Mouse (Mus musculus): Measurements from ENCODE around the gene Vmn1r231. TPM values are rescaled to one million over a fixed set of nuclear protein-coding genes. Genes with fewer than 3 reads are reported as not detected.

Gene Vmn1r231
- total RNA-seq (2021): not detected

GRCm38 (mm10) chr17:20904991-20905390, at the start of gene Vmn1r231:
Vmn1r231 (minus strand) TSS chr17:20905091.
- no peak for DNase-seq

GRCm38 (mm10) chr17:20946636-20947035, 41.7 kb upstream of the Vmn1r231 start:
- DNase-seq: no peak

- no peak for DNase-seq
Measured at GRCm38 (mm10) chr17:20946026-20946565, 41.2 kb upstream of the Vmn1r231 start.

- peak; percentile 99 for DNase-seq
Measured at GRCm38 (mm10) chr17:20944985-20945891, 40.3 kb upstream of the Vmn1r231 start, which contains the start of gene Ppp2r1a. Ppp2r1a (plus strand) TSS chr17:20945311.

- no peak for DNase-seq
Measured at GRCm38 (mm10) chr17:20944226-20944625, 39.3 kb upstream of the Vmn1r231 start.

GRCm38 (mm10) chr17:20919614-20920013, 14.7 kb upstream of the Vmn1r231 start, which contains the start of gene Vmn1r232:
Vmn1r232 (minus strand) TSS chr17:20919714.
- DNase-seq: no peak

- no peak for DNase-seq
Measured at GRCm38 (mm10) chr17:20840144-20840543, 64.7 kb downstream of the Vmn1r231 start, which contains the start of gene Vmn1r230. Vmn1r230 (plus strand) TSS chr17:20840444.

Other genes with a start within 250 kb of the Vmn1r231 start
- not detected for gene Vmn1r226, start 222.2 kb downstream of the Vmn1r231 start, total RNA-seq (2021)
- gene Vmn1r227, start 175.2 kb downstream of the Vmn1r231 start, total RNA-seq (2021): not detected
- not detected for gene Vmn1r228, start 118.9 kb downstream of the Vmn1r231 start, total RNA-seq (2021)
- gene Vmn1r229, start 93.5 kb downstream of the Vmn1r231 start, total RNA-seq (2021): under 1 TPM; 0.05 to 0.12 TPM
- gene Vmn1r230, start 64.6 kb downstream of the Vmn1r231 start, total RNA-seq (2021): not detected
- gene Vmn1r232, start 14.6 kb upstream of the Vmn1r231 start, total RNA-seq (2021): not detected
- 100 to 1,000 TPM; 561 to 579 TPM for gene Ppp2r1a, start 40.2 kb upstream of the Vmn1r231 start, total RNA-seq (2021)
- not detected for gene Vmn1r233, start 91.4 kb upstream of the Vmn1r231 start, total RNA-seq (2021)
- gene Zfp160, start 103.8 kb upstream of the Vmn1r231 start, total RNA-seq (2021): 10 to 100 TPM; 21.6 to 24.1 TPM